Mouse (Mus musculus) kidney, adult 9 months (tissue): ENCODE data around the gene Gramd1b.

Experiments
- DNase-seq: peaks from one replicate; pipeline ENCODE4 v3.0.0; 2022

Gramd1b gene

GRCm38 (mm10) chr9:40356768-40357446 lies 174.3 kb downstream of the Gramd1b start:
- DNase-seq: no peak

GRCm38 (mm10) chr9:40356368-40356767 lies 174.8 kb downstream of the Gramd1b start:
- DNase-seq: no peak

- no peak for DNase-seq
Measured at GRCm38 (mm10) chr9:40355406-40355805, 175.8 kb downstream of the Gramd1b start.

GRCm38 (mm10) chr9:40353596-40353995 lies 177.6 kb downstream of the Gramd1b start:
- DNase-seq: no peak

- peak; percentile 84 for DNase-seq
Measured at GRCm38 (mm10) chr9:40350640-40351039, 180.5 kb downstream of the Gramd1b start.

- DNase-seq: no peak
Measured at GRCm38 (mm10) chr9:40350052-40350451, 181.1 kb downstream of the Gramd1b start.

GRCm38 (mm10) chr9:40349554-40349953 lies 181.6 kb downstream of the Gramd1b start:
- no peak for DNase-seq

- no peak for DNase-seq
Measured at GRCm38 (mm10) chr9:40348714-40349233, 182.4 kb downstream of the Gramd1b start.

GRCm38 (mm10) chr9:40346232-40346984 lies 184.8 kb downstream of the Gramd1b start:
- no peak for DNase-seq

- DNase-seq: no peak
Measured at GRCm38 (mm10) chr9:40345493-40346231, 185.5 kb downstream of the Gramd1b start.

- no peak for DNase-seq
Measured at GRCm38 (mm10) chr9:40344801-40345492, 186.2 kb downstream of the Gramd1b start.

GRCm38 (mm10) chr9:40343828-40344227 lies 187.4 kb downstream of the Gramd1b start:
- no peak for DNase-seq

- no peak for DNase-seq
Measured at GRCm38 (mm10) chr9:40343053-40343652, 188.0 kb downstream of the Gramd1b start.

GRCm38 (mm10) chr9:40342101-40342500 lies 189.1 kb downstream of the Gramd1b start:
- DNase-seq: no peak

- DNase-seq: no peak
Measured at GRCm38 (mm10) chr9:40339578-40339977, 191.6 kb downstream of the Gramd1b start.

GRCm38 (mm10) chr9:40337131-40337820 lies 193.9 kb downstream of the Gramd1b start:
- no peak for DNase-seq

GRCm38 (mm10) chr9:40336701-40337100 lies 194.5 kb downstream of the Gramd1b start:
- DNase-seq: peak; percentile 94

- no peak for DNase-seq
Measured at GRCm38 (mm10) chr9:40334617-40335016, 196.6 kb downstream of the Gramd1b start.

GRCm38 (mm10) chr9:40333649-40334396 lies 197.4 kb downstream of the Gramd1b start:
- DNase-seq: peak; percentile 72

GRCm38 (mm10) chr9:40332731-40333648 lies 198.2 kb downstream of the Gramd1b start:
- no peak for DNase-seq
